Mouse (Mus musculus) cortical plate, adult 2 months (tissue): ENCODE results near the gene Vps13c.

Source experiments
- CTCF ChIP-seq: fragments of 200-500 bp; IDR thresholded peaks from 2 replicates; pipeline ENCODE4 v1.5.1; 2011; ENCODE audit warnings: mild to moderate bottlenecking, control low read depth, low read length; ENCODE audit not compliant: insufficient read depth; ENCODE audit errors: extremely low read depth
- POLR2A ChIP-seq: fragments of 200-500 bp; IDR thresholded peaks from 2 replicates; pipeline ENCODE4 v1.6.1; 2011; ENCODE audit warnings: mild to moderate bottlenecking, low read length, control low read depth; ENCODE audit not compliant: insufficient read depth; ENCODE audit errors: extremely low read depth

- TF ChIP-seq CTCF: no peak
- no peak for TF ChIP-seq POLR2A
These were observed 23.1 kb downstream of the Vps13c start for GRCm38 (mm10) chr9:67863332-67863731.
